Mouse (Mus musculus) adrenal gland, adult 2 months (tissue): ENCODE data around the gene Tmem117. TPM values are rescaled to one million over a fixed set of nuclear protein-coding genes. Genes with fewer than 3 reads are reported as not detected.

ENCODE experiments used
- DNase-seq: peaks from one replicate; pipeline ENCODE4 v3.0.0; 2021
- polyA plus RNA-seq: library from polyadenylated mRNA; depleted of rRNA; stranded (reverse); fragments of >200 nt; gene quantifications from 2 replicates; pipeline ENCODE4 v1.2.3, GENCODE M21; 2012
- total RNA-seq, 2 experiments: library from RNA; stranded (reverse); gene quantifications; 2 replicates each; pipeline ENCODE4 v1.2.3; 2021

The Tmem117 gene
- total and polyA plus RNA-seq, 3 experiments = 0.26 to 7.1 (median 2.5) TPM

- no peak for DNase-seq
These were observed 399.9 kb downstream of the Tmem117 start for GRCm38 (mm10) chr15:95028862-95029486.

DNA sequence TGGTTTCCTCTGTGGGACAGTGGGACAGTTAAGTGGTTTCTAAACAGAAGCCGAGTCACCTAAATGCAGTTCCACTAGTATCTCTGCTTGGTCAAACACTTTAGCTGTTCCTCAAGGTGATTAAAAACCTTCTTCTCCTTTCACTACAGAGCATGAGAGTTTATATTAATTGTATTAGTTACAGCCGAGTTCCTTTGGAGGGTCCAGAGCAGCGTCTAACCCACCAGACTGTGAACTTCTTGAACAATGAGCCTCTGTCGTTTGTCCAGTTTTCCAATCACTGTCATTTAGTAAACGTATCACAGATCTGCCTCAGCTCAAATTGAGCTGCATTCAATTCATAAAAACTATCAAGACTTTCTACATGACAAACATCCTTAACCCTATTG, 400.4 kb downstream of the Tmem117 start:
- DNase-seq = no peak

DNA sequence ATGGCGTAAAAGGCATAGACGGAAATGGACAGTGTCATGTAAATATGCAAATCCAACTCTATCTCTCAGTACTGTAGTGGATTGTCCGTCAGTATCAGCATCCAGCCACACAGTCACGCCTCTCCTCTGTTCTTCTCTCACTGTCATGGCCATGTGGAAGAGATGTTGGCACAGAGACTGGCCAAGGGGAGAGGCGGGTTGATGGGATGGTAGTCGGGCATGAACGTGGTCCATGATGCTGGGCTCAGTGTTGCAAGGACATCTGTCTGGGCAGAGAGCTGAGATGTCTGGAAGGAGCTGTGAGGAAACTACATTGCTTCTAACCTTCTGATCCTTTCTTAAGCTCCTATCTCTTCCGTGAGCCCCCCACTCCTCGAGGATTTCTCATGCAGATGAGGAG, 413.4 kb downstream of the Tmem117 start:
- no peak for DNase-seq

- DNase-seq = no peak
These were observed 415.0 kb downstream of the Tmem117 start for GRCm38 (mm10) chr15:95044011-95044410.

DNA sequence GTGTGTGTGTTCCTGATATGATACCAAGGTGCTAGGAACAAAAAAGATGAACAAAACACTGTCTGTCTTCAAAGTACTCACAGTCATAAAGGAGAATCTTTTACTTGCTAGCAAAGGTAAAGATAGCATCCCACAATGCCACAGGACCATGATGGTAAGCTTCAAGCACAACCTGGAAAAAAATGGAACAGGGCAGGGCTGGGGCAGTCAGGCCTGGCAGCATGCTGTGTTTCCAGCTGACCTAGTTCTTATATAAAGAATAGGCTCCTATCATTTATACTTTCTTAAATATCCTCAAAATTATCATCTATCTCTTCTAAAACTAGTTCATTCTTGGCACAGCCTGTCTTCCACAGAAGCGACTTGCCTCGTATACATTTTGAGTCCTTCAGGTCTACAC, 418.5 kb downstream of the Tmem117 start:
- DNase-seq = no peak

GRCm38 (mm10) chr15:95049171-95049729, 420.2 kb downstream of the Tmem117 start:
- no peak for DNase-seq

DNA sequence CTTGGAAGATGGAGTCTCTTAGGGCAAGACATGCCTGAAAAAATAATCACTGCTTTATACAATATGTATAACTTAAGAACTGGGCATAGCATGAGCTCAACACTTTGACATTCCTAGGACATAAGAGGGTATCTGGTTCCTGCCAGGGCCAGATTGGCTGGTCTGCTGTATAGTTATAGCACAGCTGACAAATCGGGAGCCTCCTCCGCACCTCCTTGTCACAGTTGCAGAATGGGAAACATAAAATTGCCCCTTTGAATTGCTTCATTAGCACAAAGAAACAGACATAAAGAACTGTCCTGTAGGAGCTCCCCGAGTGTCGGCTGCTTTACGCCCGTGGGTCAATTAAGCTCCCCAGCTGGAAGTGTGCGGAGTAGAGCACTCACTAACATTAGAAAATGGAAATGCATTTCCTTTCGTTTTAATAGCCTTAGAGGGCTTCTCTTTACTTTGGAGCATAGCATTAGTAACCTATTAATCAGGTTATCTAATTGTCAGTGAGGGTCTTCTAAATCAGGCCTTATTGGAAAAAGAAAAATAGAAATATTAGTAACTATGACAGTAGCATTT, 426.1 kb downstream of the Tmem117 start:
- DNase-seq = no peak

DNA sequence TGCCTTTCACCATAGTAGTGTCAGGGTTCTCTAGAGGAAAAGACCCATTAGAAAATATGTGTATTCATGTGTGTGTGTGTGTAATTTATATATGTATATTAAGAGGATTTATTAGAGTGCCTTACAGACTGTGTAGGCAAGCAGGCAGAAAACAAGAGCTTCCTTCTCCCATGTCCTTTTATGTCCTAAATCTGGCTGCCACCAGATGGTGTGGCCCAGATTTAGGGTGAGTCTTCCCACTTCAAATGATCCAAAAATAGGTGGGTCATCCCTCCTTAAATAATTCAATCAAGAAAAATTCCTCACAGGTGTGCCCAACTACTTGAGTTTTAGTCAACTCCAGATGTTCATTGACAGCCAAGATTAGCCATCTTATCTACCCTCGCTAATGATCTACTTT, 439.0 kb downstream of the Tmem117 start:
- no peak for DNase-seq

GRCm38 (mm10) chr15:95068799-95069198, 439.8 kb downstream of the Tmem117 start:
- DNase-seq = no peak

DNA sequence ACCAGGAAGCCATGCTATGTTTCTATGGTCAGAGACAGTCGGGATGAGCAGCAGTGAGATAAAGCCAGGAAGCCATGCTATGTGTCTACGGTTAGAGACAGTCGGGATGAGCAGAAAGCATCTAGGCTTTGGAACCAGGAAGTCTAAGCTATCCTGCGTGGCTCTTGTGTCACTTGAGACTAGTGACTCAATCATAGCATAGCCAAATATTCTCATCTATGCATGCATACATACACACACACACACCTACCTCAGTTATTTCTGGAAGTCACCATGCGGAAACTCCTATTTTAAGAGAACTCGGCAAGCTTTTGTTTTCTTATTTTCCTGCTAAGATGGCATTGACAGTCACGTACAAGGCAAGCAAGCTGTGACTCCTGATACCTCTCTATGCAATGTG, 441.8 kb downstream of the Tmem117 start:
- no peak for DNase-seq

- no peak for DNase-seq
These were observed 446.3 kb downstream of the Tmem117 start for GRCm38 (mm10) chr15:95075356-95075755.

GRCm38 (mm10) chr15:95081654-95082053, 452.6 kb downstream of the Tmem117 start:
- no peak for DNase-seq

- peak; percentile 13 for DNase-seq
These were observed 456.9 kb downstream of the Tmem117 start for GRCm38 (mm10) chr15:95085962-95086361.

GRCm38 (mm10) chr15:95100133-95100532, 471.1 kb downstream of the Tmem117 start:
- DNase-seq = no peak

GRCm38 (mm10) chr15:95101522-95101921, 472.5 kb downstream of the Tmem117 start:
- no peak for DNase-seq

- no peak for DNase-seq
These were observed 478.3 kb downstream of the Tmem117 start for GRCm38 (mm10) chr15:95107246-95107809.

- no peak for DNase-seq
These were observed 479.6 kb downstream of the Tmem117 start for GRCm38 (mm10) chr15:95108626-95109025.

GRCm38 (mm10) chr15:95131401-95131800, 502.4 kb downstream of the Tmem117 start:
- DNase-seq = no peak

DNA sequence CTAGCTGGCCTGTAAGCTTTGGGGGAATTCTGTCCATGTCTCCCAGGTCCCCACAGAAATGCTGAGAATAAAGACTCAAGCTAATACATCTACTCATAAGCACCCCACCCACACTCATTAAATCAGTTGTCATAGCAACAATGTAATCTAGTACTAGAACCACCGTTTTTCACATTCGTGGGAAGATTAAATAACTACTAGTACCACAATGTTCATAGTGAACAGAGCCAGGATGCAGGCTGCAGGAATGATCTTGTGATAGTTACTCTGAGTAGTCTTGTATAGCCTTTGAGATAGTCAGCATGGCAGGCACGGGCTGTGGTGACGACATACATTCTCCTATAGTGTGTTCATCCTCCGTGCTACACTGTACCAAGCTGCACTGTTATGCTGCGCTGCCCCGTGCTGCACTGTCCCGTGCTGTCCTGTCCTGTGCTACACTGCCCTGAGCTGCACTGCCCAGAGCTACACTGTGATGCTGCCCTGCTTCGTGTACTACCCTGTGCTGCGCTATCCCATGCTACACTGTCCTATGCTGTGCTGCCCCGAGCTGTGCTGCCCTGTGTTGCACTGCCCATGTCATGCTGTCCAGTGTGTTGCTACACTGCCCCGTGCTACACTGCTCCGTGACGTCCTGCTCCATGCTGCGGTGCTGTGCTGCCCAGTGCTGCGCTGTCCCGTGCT, 507.0 kb downstream of the Tmem117 start:
- DNase-seq = no peak

GRCm38 (mm10) chr15:95137018-95137810, 508.2 kb downstream of the Tmem117 start:
- DNase-seq = no peak

- DNase-seq = no peak
These were observed 509.8 kb downstream of the Tmem117 start for GRCm38 (mm10) chr15:95138709-95139409.
